Mouse (Mus musculus): ENCODE data around the gene BC024978. TPM values are rescaled to one million over a fixed set of nuclear protein-coding genes. Genes with fewer than 3 reads are reported as not detected.
A peak's percentile ranks its signal among the peaks of the same experiment; 100 is the strongest.
"Not testable (repeated sequence)": the region's sequence is repeated elsewhere in the genome, so short reads cannot be mapped to it uniquely, and the experiment has no call there.

BC024978 gene
- polyA plus RNA-seq, 1 experiment: not detected

DNA sequence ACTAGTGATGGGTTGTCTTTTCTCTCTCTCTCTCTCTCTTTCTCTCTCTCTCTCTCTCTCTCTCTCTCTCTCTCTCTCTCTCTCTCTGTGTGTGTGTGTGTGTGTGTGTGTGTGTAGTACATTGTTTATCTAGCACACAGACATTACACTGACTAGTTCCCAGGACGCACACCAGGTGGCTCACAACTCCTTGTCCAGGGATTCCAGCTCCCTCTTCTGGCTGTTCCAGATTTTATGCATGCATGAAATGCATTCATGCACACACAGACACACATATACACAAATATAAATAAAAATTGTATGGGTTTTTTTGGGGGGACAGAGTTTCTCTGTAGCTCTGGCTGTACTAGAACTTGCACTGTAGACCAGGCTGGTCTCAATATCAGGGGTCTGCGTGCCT lies 41.9 kb downstream of the BC024978 start:
- H3K4me3 ChIP-seq (ENCODE audit: insufficient read depth, low read depth, low read length): no peak overlapping the region
- H3K27ac ChIP-seq (ENCODE audit: insufficient read depth, low read depth, low read length): no peak overlapping the region
- WGBS: 90% methylated on average over 2 of the region's 2 CpGs
- TF ChIP-seq CTCF (IDR thresholded peaks at IDR 0.05; ENCODE audit: insufficient read depth, low read depth, low read length) (no peak), POLR2A (IDR thresholded peaks at IDR 0.05; ENCODE audit: insufficient read depth, low read depth, low read length) (no peak)
- H3K4me1 ChIP-seq (ENCODE audit: control insufficient read depth, insufficient read depth, low read length): peaks cover 12% of the 10 kb centered on the region

DNA sequence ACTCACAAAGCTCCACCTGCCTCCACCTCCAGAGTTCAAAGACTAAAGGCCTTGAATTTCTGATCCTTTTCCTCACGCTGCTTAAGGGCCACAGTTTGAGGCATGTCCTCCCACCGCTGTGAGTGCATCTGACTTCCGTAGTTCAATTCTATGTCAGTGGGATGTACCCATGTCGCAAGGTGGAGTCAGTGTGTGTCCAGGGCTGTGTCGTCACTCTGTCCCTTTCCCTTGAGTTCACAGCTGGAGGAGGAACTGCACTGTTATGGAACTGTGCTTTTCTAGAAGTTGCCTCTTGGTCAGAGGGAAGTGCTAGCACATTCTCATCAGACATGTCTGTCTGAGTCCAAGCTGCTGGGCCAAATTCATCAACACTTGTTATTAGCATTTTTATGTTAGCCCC lies 43.0 kb downstream of the BC024978 start:
- TF ChIP-seq POLR2A (IDR thresholded peaks at IDR 0.05; ENCODE audit: insufficient read depth, low read depth, low read length) (no peak), CTCF (IDR thresholded peaks at IDR 0.05; ENCODE audit: insufficient read depth, low read depth, low read length) (no peak)
- Histone ChIP-seq H3K4me3 (ENCODE audit: insufficient read depth, low read depth, low read length) (no peak overlapping the region), H3K27ac (ENCODE audit: insufficient read depth, low read depth, low read length) (no peak overlapping the region), H3K4me1 (ENCODE audit: control insufficient read depth, insufficient read depth, low read length) (peaks cover 3% of the 10 kb centered on the region)
- WGBS: 93% methylated on average over 5 of the region's 5 CpGs

- H3K4me1 ChIP-seq (ENCODE audit: control insufficient read depth, insufficient read depth, low read length): no peaks in the 10 kb centered on the region
- no peak overlapping the region for H3K27ac ChIP-seq (ENCODE audit: insufficient read depth, low read depth, low read length)
- H3K4me3 ChIP-seq (ENCODE audit: insufficient read depth, low read depth, low read length): no peak overlapping the region
- TF ChIP-seq POLR2A (IDR thresholded peaks at IDR 0.05; ENCODE audit: insufficient read depth, low read depth, low read length): no peak
- no peak for TF ChIP-seq CTCF (IDR thresholded peaks at IDR 0.05; ENCODE audit: insufficient read depth, low read depth, low read length)
- 84% methylated on average over 8 of the region's 8 CpGs for WGBS
Measured at GRCm38 (mm10) chr7:27243211-27243610, 47.6 kb downstream of the BC024978 start.

DNA sequence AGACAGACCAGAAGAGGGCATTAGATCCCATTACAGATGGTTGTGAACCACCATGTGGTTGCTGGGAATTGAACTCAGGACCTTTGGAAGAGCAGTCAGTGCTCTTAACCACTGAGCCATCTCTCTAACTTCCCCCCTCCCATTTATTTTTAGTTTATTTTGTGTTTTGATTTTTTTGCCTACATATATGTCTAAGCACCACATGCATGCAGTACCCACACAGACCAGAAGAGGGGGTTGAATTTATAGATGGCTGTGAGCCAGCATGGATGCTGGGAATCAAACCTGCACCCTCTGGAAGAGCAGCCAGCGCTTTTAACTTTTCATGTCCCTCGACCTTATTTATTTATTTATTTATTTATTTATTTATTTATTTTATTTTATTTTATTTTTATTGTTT lies 48.5 kb downstream of the BC024978 start:
- H3K4me3 ChIP-seq (ENCODE audit: insufficient read depth, low read depth, low read length); H3K4me1 ChIP-seq (ENCODE audit: control insufficient read depth, insufficient read depth, low read length); H3K27ac ChIP-seq (ENCODE audit: insufficient read depth, low read depth, low read length): not testable (repeated sequence)
- 85% methylated on average over 2 of the region's 2 CpGs for WGBS

DNA sequence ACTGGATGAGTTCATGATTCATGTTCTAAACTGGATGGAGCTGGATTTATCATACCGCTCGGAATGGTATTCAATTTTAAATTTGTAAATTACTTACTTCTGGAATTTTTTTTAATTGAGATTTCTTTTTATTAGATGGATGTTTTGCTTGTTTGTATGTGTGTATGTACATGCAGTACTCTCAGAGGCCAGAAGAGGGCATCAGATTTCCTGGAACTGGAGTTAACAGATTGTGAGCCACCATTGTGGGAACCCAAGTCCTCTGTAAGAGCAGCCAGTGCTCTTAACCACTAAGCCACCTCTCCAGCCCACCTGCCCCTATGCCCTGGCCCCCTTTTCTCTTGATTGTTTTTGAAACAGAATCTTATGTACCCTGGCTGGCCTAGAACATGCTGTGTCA lies 53.6 kb downstream of the BC024978 start:
- TF ChIP-seq POLR2A (IDR thresholded peaks at IDR 0.05; ENCODE audit: insufficient read depth, low read depth, low read length): no peak
- TF ChIP-seq CTCF (IDR thresholded peaks at IDR 0.05; ENCODE audit: insufficient read depth, low read depth, low read length): no peak

DNA sequence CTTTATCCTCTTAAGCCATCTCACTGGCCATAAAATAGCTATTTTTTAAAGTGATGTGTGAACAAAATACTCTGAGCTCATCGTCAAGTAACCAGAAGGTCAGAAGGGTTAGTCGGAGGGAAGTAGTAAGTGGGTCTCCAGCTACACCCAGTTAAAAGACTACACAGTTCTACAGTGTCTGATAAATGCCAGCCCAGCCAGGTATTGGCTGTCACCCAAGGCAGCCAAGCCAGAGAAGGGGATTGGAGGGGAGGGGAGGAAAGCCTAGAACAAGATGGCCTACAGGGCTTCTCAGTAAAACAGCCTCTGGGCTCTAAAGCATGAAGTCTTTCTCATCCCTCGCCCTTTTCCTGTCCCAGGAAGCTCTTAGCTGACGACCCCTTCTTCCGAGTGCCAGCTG lies 54.3 kb downstream of the BC024978 start:
- WGBS: 72% methylated on average over 5 of the region's 5 CpGs

More for the DNA sequence above, 53.6 kb downstream of the BC024978 start:
- Histone ChIP-seq H3K4me1 (ENCODE audit: control insufficient read depth, insufficient read depth, low read length) (no peaks in the 10 kb centered on the region), H3K4me3 (ENCODE audit: insufficient read depth, low read depth, low read length) (no peak overlapping the region), H3K27ac (ENCODE audit: insufficient read depth, low read depth, low read length) (no peak overlapping the region)
- WGBS: 98% methylated on average over 2 of the region's 2 CpGs

GRCm38 (mm10) chr7:27251946-27252345 lies 56.4 kb downstream of the BC024978 start:
- no peak overlapping the region for H3K27ac ChIP-seq (ENCODE audit: insufficient read depth, low read depth, low read length)
- TF ChIP-seq POLR2A (IDR thresholded peaks at IDR 0.05; ENCODE audit: insufficient read depth, low read depth, low read length): no peak
- TF ChIP-seq CTCF (IDR thresholded peaks at IDR 0.05; ENCODE audit: insufficient read depth, low read depth, low read length): no peak
- H3K4me3 ChIP-seq (ENCODE audit: insufficient read depth, low read depth, low read length): no peak overlapping the region
- 84% methylated on average over 6 of the region's 6 CpGs for WGBS
- H3K4me1 ChIP-seq (ENCODE audit: control insufficient read depth, insufficient read depth, low read length): peaks cover 12% of the 10 kb centered on the region

More for the DNA sequence above, 54.3 kb downstream of the BC024978 start:
- no peak for TF ChIP-seq POLR2A (IDR thresholded peaks at IDR 0.05; ENCODE audit: insufficient read depth, low read depth, low read length)
- TF ChIP-seq CTCF (IDR thresholded peaks at IDR 0.05; ENCODE audit: insufficient read depth, low read depth, low read length): no peak
- H3K27ac ChIP-seq (ENCODE audit: insufficient read depth, low read depth, low read length): no peak overlapping the region
- no peak overlapping the region for H3K4me3 ChIP-seq (ENCODE audit: insufficient read depth, low read depth, low read length)
- no peaks in the 10 kb centered on the region for H3K4me1 ChIP-seq (ENCODE audit: control insufficient read depth, insufficient read depth, low read length)

GRCm38 (mm10) chr7:27255721-27256120 lies 60.1 kb downstream of the BC024978 start:
- H3K27ac ChIP-seq (ENCODE audit: insufficient read depth, low read depth, low read length): peak overlapping the region; percentile 19; the same call in 1 of the 2 replicates
- WGBS: 87% methylated on average over 3 of the region's 3 CpGs
- H3K4me3 ChIP-seq (ENCODE audit: insufficient read depth, low read depth, low read length): no peak overlapping the region
- H3K4me1 ChIP-seq (ENCODE audit: control insufficient read depth, insufficient read depth, low read length): peaks cover 28% of the 10 kb centered on the region
- TF ChIP-seq POLR2A (IDR thresholded peaks at IDR 0.05; ENCODE audit: insufficient read depth, low read depth, low read length) (no peak), CTCF (IDR thresholded peaks at IDR 0.05; ENCODE audit: insufficient read depth, low read depth, low read length) (no peak)

GRCm38 (mm10) chr7:27257046-27257851 lies 61.7 kb downstream of the BC024978 start:
- Histone ChIP-seq H3K4me1 (ENCODE audit: control insufficient read depth, insufficient read depth, low read length) (peaks cover 38% of the 10 kb centered on the region), H3K27ac (ENCODE audit: insufficient read depth, low read depth, low read length) (peak overlapping the region; percentile 95), H3K4me3 (ENCODE audit: insufficient read depth, low read depth, low read length) (peak overlapping the region; percentile 42)
- TF ChIP-seq CTCF (IDR thresholded peaks at IDR 0.05; ENCODE audit: insufficient read depth, low read depth, low read length) (no peak), POLR2A (IDR thresholded peaks at IDR 0.05; ENCODE audit: insufficient read depth, low read depth, low read length) (no peak)
- 9% methylated on average over 27 of the region's 27 CpGs for WGBS
